ENCODE assay signal across 8 mouse cellular contexts in genomic region chr6:127625135-127625534, GRCm38 (mm10).
DNase-seq lines count a peak whose midpoint lies in the region; ATAC-seq and TF ChIP-seq lines count a peak whose summit lies in the region.

No protein-coding gene starts in this region.

- no peak overlapping the region for H3K4me3 ChIP-seq in kidney, embryonic 15.5 days (replicated peaks)
- H3K4me3 ChIP-seq in forebrain, embryonic 11.5 days (ENCODE audit: low read depth, low read length) = no peak overlapping the region
- H3K4me3 ChIP-seq in midbrain, embryonic 16.5 days (ENCODE audit: low read depth, low read length) = no peak overlapping the region
- no peak overlapping the region for H3K4me3 ChIP-seq in thymus, adult 2 months (ENCODE audit: control insufficient read depth, insufficient read depth, low read length)

- 32% methylated on average over 5 of the region's 5 CpGs for WGBS in kidney, embryonic 15.5 days
- 38% methylated on average over 5 of the region's 5 CpGs for WGBS in forebrain, embryonic 11.5 days
- 39% methylated on average over 5 of the region's 5 CpGs for WGBS in midbrain, embryonic 16.5 days
- 46% methylated on average over 5 of the region's 5 CpGs for WGBS in thymus, adult 2 months

- peaks cover 10% of the 10 kb centered on the region for H3K4me1 ChIP-seq in kidney, embryonic 15.5 days
- peaks cover 8% of the 10 kb centered on the region; the same call in 1 of the 2 replicates for H3K4me1 ChIP-seq in forebrain, embryonic 11.5 days (replicated peaks; ENCODE audit: control insufficient read depth, insufficient read depth, low read length)
- H3K4me1 ChIP-seq in midbrain, embryonic 16.5 days (ENCODE audit: control insufficient read depth, insufficient read depth, low read length) = no peaks in the 10 kb centered on the region
- H3K4me1 ChIP-seq in thymus, adult 2 months (replicated peaks; ENCODE audit: control insufficient read depth, insufficient read depth, low read length) = no peaks in the 10 kb centered on the region

- no peaks in the 10 kb centered on the region for H3K27me3 ChIP-seq in kidney, embryonic 15.5 days
- no peaks in the 10 kb centered on the region for H3K27me3 ChIP-seq in forebrain, embryonic 11.5 days (ENCODE audit: control insufficient read depth, insufficient read depth, low read length)
- H3K27me3 ChIP-seq in midbrain, embryonic 16.5 days (ENCODE audit: control insufficient read depth, insufficient read depth, low read depth, low read length) = no peaks in the 10 kb centered on the region
- H3K27me3 ChIP-seq in thymus, adult 2 months (ENCODE audit: control insufficient read depth, insufficient read depth, low read length) = no peaks in the 10 kb centered on the region

- intact Hi-C loops in left cerebral cortex, postnatal 14 days (cut with DNase I) = no loop called here

- H3K4me2 ChIP-seq in kidney, embryonic 15.5 days = no peak overlapping the region
- H3K4me2 ChIP-seq in forebrain, embryonic 11.5 days (ENCODE audit: low read depth, low read length, severe bottlenecking) = no peak overlapping the region
- no peak overlapping the region for H3K4me2 ChIP-seq in midbrain, embryonic 16.5 days (ENCODE audit: low read length)

- peak; percentile 64 for DNase-seq in kidney, adult 18-20 months
- DNase-seq in brain, embryonic 14.5 days (ENCODE audit: low read depth) = peak; percentile 80
- DNase-seq in forebrain, embryonic 11.5 days (ENCODE audit: low spot score) = peak; percentile 72
- peak; percentile 77 for DNase-seq in induced T-regulatory cell, adult 2 months (ENCODE audit: low read depth)
- DNase-seq in left cerebral cortex, postnatal 14 days (ENCODE audit: low spot score in 2 of 2) = peak; percentile 83 to 87
- peak; percentile 58 for DNase-seq in thymus, adult 2 months

- H3K9ac ChIP-seq in kidney, embryonic 15.5 days = no peak overlapping the region
- no peak overlapping the region for H3K9ac ChIP-seq in forebrain, embryonic 11.5 days (ENCODE audit: low read length)
- H3K9ac ChIP-seq in midbrain, embryonic 16.5 days (ENCODE audit: low read depth, low read length) = no peak overlapping the region

- no peaks in the 10 kb centered on the region for H3K9me3 ChIP-seq in kidney, embryonic 15.5 days (replicated peaks)
- no peaks in the 10 kb centered on the region for H3K9me3 ChIP-seq in forebrain, embryonic 11.5 days (ENCODE audit: control insufficient read depth, low read length)
- no peaks in the 10 kb centered on the region for H3K9me3 ChIP-seq in midbrain, embryonic 16.5 days (replicated peaks; ENCODE audit: control insufficient read depth, low read length, poor library complexity, severe bottlenecking)

- no peak overlapping the region for H3K27ac ChIP-seq in kidney, embryonic 15.5 days
- no peak overlapping the region for H3K27ac ChIP-seq in forebrain, embryonic 11.5 days (ENCODE audit: low read depth, low read length)
- H3K27ac ChIP-seq in midbrain, embryonic 16.5 days (ENCODE audit: low read length) = no peak overlapping the region
- no peak overlapping the region for H3K27ac ChIP-seq in thymus, adult 2 months (ENCODE audit: control insufficient read depth, insufficient read depth, low read length)

- no peaks in the 10 kb centered on the region for H3K36me3 ChIP-seq in kidney, embryonic 15.5 days
- H3K36me3 ChIP-seq in forebrain, embryonic 11.5 days (ENCODE audit: control insufficient read depth, insufficient read depth, low read length) = no peaks in the 10 kb centered on the region
- no peaks in the 10 kb centered on the region for H3K36me3 ChIP-seq in midbrain, embryonic 16.5 days (ENCODE audit: control insufficient read depth, insufficient read depth, low read length)
- H3K36me3 ChIP-seq in thymus, adult 2 months (ENCODE audit: control insufficient read depth, insufficient read depth, low read length) = no peaks in the 10 kb centered on the region

- no peak for TF ChIP-seq POLR2A in brain, embryonic 14.5 days (IDR thresholded peaks at IDR 0.05; ENCODE audit: borderline replicate concordance, extremely low read depth, insufficient read depth, insufficient read length, poor library complexity, severe bottlenecking)
- TF ChIP-seq POLR2A in thymus, adult 2 months (IDR thresholded peaks at IDR 0.05; ENCODE audit: control insufficient read depth, extremely low read depth, insufficient read depth, low read length, poor library complexity) = no peak

- TF ChIP-seq CTCF in brain, embryonic 14.5 days (IDR thresholded peaks at IDR 0.05; ENCODE audit: borderline replicate concordance, extremely low read depth, insufficient read depth, insufficient read length) = peak; percentile 70; the same call in 1 of the 2 replicates
- peak; percentile 85; the same call in 1 of the 2 replicates for TF ChIP-seq CTCF in thymus, adult 2 months (IDR thresholded peaks at IDR 0.05; ENCODE audit: borderline replicate concordance, control insufficient read depth, extremely low read depth, insufficient read depth, low read length, poor library complexity)

- ATAC-seq in kidney, embryonic 15.5 days (replicated peaks; ENCODE audit: low FRiP score) = no peak
- no peak for ATAC-seq in forebrain, embryonic 11.5 days (replicated peaks; ENCODE audit: low FRiP score)
- ATAC-seq in midbrain, embryonic 16.5 days = peak; percentile 34; the same call in 1 of the 2 replicates
